Mouse (Mus musculus): ENCODE measurements around the gene Zfp180. TPM values are rescaled to one million over a fixed set of nuclear protein-coding genes. Genes with fewer than 3 reads are reported as not detected.
"Not testable (repeated sequence)": the region's sequence is repeated elsewhere in the genome, so short reads cannot be mapped to it uniquely, and the experiment has no call there.

Gene Zfp180
- 27.0 and 27.9 TPM in 2 replicates for polyA plus RNA-seq (2012; rRNA removed)

GRCm38 (mm10) chr7:24081634-24082431 lies at the start of gene Zfp180:
Gene Zfp180 (plus strand): TSS chr7:24081924.
- Histone ChIP-seq H3K4me1 (replicated peaks; ENCODE audit: control insufficient read depth, insufficient read depth, low read length) (peaks cover 14% of the 10 kb centered on the region), H3K4me3 (ENCODE audit: control insufficient read depth, insufficient read depth, low read length) (peak within 1 kb of the TSS; percentile 85), H3K27ac (ENCODE audit: control insufficient read depth, insufficient read depth, low read length) (peak within 1 kb of the TSS; percentile 70), H3K36me3 (ENCODE audit: control insufficient read depth, insufficient read depth, low read length) (no peaks in the 10 kb centered on the region), H3K27me3 (ENCODE audit: control insufficient read depth, insufficient read depth, low read length) (no peaks in the 10 kb centered on the region)
- 17% methylated on average over 44 of the region's 44 CpGs for WGBS
- TF ChIP-seq POLR2A (IDR thresholded peaks at IDR 0.05; ENCODE audit: control insufficient read depth, extremely low read depth, insufficient read depth, low read length, poor library complexity) (peak; percentile 38; the same call in 1 of the 2 replicates), CTCF (IDR thresholded peaks at IDR 0.05; ENCODE audit: borderline replicate concordance, control insufficient read depth, extremely low read depth, insufficient read depth, low read length, poor library complexity) (peak; percentile 19; the same call in 1 of the 2 replicates)
- DNase-seq: peak; percentile 91

GRCm38 (mm10) chr7:24052660-24053304 lies 28.9 kb upstream of the Zfp180 start, which contains the start of gene Vmn1r183:
Gene Vmn1r183 (plus strand): TSS chr7:24053254.
- no peaks in the 10 kb centered on the region for H3K4me1 ChIP-seq (replicated peaks; ENCODE audit: control insufficient read depth, insufficient read depth, low read length)
- no peak within 1 kb of the TSS for H3K4me3 ChIP-seq (ENCODE audit: control insufficient read depth, insufficient read depth, low read length)
- no peaks in the 10 kb centered on the region for H3K36me3 ChIP-seq (ENCODE audit: control insufficient read depth, insufficient read depth, low read length)
- no peak within 1 kb of the TSS for H3K27ac ChIP-seq (ENCODE audit: control insufficient read depth, insufficient read depth, low read length)
- no peak for DNase-seq
- no peak for TF ChIP-seq CTCF (IDR thresholded peaks at IDR 0.05; ENCODE audit: borderline replicate concordance, control insufficient read depth, extremely low read depth, insufficient read depth, low read length, poor library complexity)
- no peak for TF ChIP-seq POLR2A (IDR thresholded peaks at IDR 0.05; ENCODE audit: control insufficient read depth, extremely low read depth, insufficient read depth, low read length, poor library complexity)
- 80% methylated on average over 4 of the region's 4 CpGs for WGBS
- H3K27me3 ChIP-seq (ENCODE audit: control insufficient read depth, insufficient read depth, low read length): no peaks in the 10 kb centered on the region

- not testable (repeated sequence) for H3K27me3 ChIP-seq (ENCODE audit: control insufficient read depth, insufficient read depth, low read length); H3K4me1 ChIP-seq (replicated peaks; ENCODE audit: control insufficient read depth, insufficient read depth, low read length); H3K4me3 ChIP-seq (ENCODE audit: control insufficient read depth, insufficient read depth, low read length); DNase-seq; H3K36me3 ChIP-seq (ENCODE audit: control insufficient read depth, insufficient read depth, low read length); H3K27ac ChIP-seq (ENCODE audit: control insufficient read depth, insufficient read depth, low read length)
- 48% methylated on average over 1 of the region's 1 CpGs for WGBS
Measured at GRCm38 (mm10) chr7:24074424-24074823, 7.3 kb upstream of the Zfp180 start.

GRCm38 (mm10) chr7:24082457-24083235 lies 922 bp downstream of the Zfp180 start:
- no peaks in the 10 kb centered on the region for H3K36me3 ChIP-seq (ENCODE audit: control insufficient read depth, insufficient read depth, low read length)
- TF ChIP-seq CTCF (IDR thresholded peaks at IDR 0.05; ENCODE audit: borderline replicate concordance, control insufficient read depth, extremely low read depth, insufficient read depth, low read length, poor library complexity) (no peak), POLR2A (IDR thresholded peaks at IDR 0.05; ENCODE audit: control insufficient read depth, extremely low read depth, insufficient read depth, low read length, poor library complexity) (no peak)
- DNase-seq: no peak
- 35% methylated on average over 15 of the region's 15 CpGs for WGBS
- peak overlapping the region; percentile 70; the same call in 1 of the 2 replicates for H3K27ac ChIP-seq (ENCODE audit: control insufficient read depth, insufficient read depth, low read length)
- H3K4me3 ChIP-seq (ENCODE audit: control insufficient read depth, insufficient read depth, low read length): peak overlapping the region; percentile 85
- peaks cover 14% of the 10 kb centered on the region for H3K4me1 ChIP-seq (replicated peaks; ENCODE audit: control insufficient read depth, insufficient read depth, low read length)
- no peaks in the 10 kb centered on the region for H3K27me3 ChIP-seq (ENCODE audit: control insufficient read depth, insufficient read depth, low read length)

- H3K4me1 ChIP-seq (replicated peaks; ENCODE audit: control insufficient read depth, insufficient read depth, low read length): peaks cover 14% of the 10 kb centered on the region
- WGBS: 98% methylated on average over 4 of the region's 4 CpGs
- no peak for TF ChIP-seq CTCF (IDR thresholded peaks at IDR 0.05; ENCODE audit: borderline replicate concordance, control insufficient read depth, extremely low read depth, insufficient read depth, low read length, poor library complexity)
- no peak for TF ChIP-seq POLR2A (IDR thresholded peaks at IDR 0.05; ENCODE audit: control insufficient read depth, extremely low read depth, insufficient read depth, low read length, poor library complexity)
Measured at GRCm38 (mm10) chr7:24086871-24087270, 5.1 kb downstream of the Zfp180 start.

GRCm38 (mm10) chr7:24087485-24088125 lies 5.9 kb downstream of the Zfp180 start:
- Histone ChIP-seq H3K27ac (ENCODE audit: control insufficient read depth, insufficient read depth, low read length) (no peak overlapping the region), H3K4me1 (replicated peaks; ENCODE audit: control insufficient read depth, insufficient read depth, low read length) (peaks cover 12% of the 10 kb centered on the region), H3K36me3 (ENCODE audit: control insufficient read depth, insufficient read depth, low read length) (no peaks in the 10 kb centered on the region), H3K4me3 (ENCODE audit: control insufficient read depth, insufficient read depth, low read length) (no peak overlapping the region), H3K27me3 (ENCODE audit: control insufficient read depth, insufficient read depth, low read length) (no peaks in the 10 kb centered on the region)
- DNase-seq: no peak
- TF ChIP-seq CTCF (IDR thresholded peaks at IDR 0.05; ENCODE audit: borderline replicate concordance, control insufficient read depth, extremely low read depth, insufficient read depth, low read length, poor library complexity) (no peak), POLR2A (IDR thresholded peaks at IDR 0.05; ENCODE audit: control insufficient read depth, extremely low read depth, insufficient read depth, low read length, poor library complexity) (no peak)
- 97% methylated on average over 12 of the region's 12 CpGs for WGBS

More at GRCm38 (mm10) chr7:24086871-24087270, 5.1 kb downstream of the Zfp180 start:
- DNase-seq: no peak
- Histone ChIP-seq H3K36me3 (ENCODE audit: control insufficient read depth, insufficient read depth, low read length) (no peaks in the 10 kb centered on the region), H3K27me3 (ENCODE audit: control insufficient read depth, insufficient read depth, low read length) (no peaks in the 10 kb centered on the region), H3K27ac (ENCODE audit: control insufficient read depth, insufficient read depth, low read length) (no peak overlapping the region), H3K4me3 (ENCODE audit: control insufficient read depth, insufficient read depth, low read length) (no peak overlapping the region)

Measured in thymus, adult 2 months (tissue).